ENCODE assay signal across 8 mouse cellular contexts in the genomic region with DNA sequence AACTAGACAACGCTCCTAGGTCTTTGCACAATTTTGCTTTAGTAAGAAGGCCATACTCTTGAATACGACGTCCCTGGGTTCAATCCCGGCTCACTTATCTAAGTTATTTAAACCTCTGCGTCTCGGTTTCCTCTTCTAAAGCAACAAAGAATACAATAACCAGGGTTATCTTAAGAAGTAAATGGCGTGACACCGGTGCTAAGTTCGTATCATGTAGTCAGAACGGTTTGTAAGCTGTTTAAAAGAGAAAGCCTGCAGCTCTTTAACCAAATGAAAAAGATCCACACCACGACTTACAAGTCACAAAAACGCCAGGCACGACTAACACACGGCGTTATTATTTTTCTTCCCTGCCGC. TPM values are rescaled to one million over a fixed set of nuclear protein-coding genes. Genes with fewer than 3 reads are reported as not detected.
DNase-seq lines count a peak whose midpoint lies in the region; ATAC-seq and TF ChIP-seq lines count a peak whose summit lies in the region.

No protein-coding gene starts in this region.

- no peaks in the 10 kb centered on the region for H3K27me3 ChIP-seq in ES-Bruce4 (ENCODE audit: control insufficient read depth, insufficient read depth, low read length, poor library complexity, severe bottlenecking)
- H3K27me3 ChIP-seq in forebrain, embryonic 13.5 days, result no peaks in the 10 kb centered on the region
- peaks cover 57% of the 10 kb centered on the region for H3K27me3 ChIP-seq in liver, embryonic 14.5 days (ENCODE audit: control insufficient read depth, insufficient read depth, low read length)

- DNase-seq in kidney, adult 9 months, result peak; percentile 31
- no peak for DNase-seq in kidney, postnatal 25 days
- no peak for DNase-seq in liver, embryonic 14.5 days (ENCODE audit: low read depth in 3 of 3, low spot score in 3 of 3)
- no peak for DNase-seq in spleen, adult 18-20 months
- DNase-seq in kidney, adult 11 months, result no peak

- H3K4me1 ChIP-seq in ES-Bruce4 (ENCODE audit: control insufficient read depth, insufficient read depth, low read length), result no peaks in the 10 kb centered on the region
- H3K4me1 ChIP-seq in forebrain, embryonic 13.5 days, result peaks cover 46% of the 10 kb centered on the region
- peaks cover 0 to 2% of the 10 kb centered on the region in 2 experiments; a peak in 1 of 4 replicates for H3K4me1 ChIP-seq in liver, embryonic 14.5 days (replicated peaks; ENCODE audit: control insufficient read depth in 2 of 2, insufficient read depth in 2 of 2, low read length in 1 of 2)

- under 1% methylated on average over 16 of the region's 16 CpGs for WGBS in forebrain, embryonic 13.5 days
- WGBS in liver, embryonic 14.5 days (ENCODE audit: insufficient replicate concordance), result under 1% methylated on average over 16 of the region's 16 CpGs

- no peak for TF ChIP-seq CTCF in ES-Bruce4 (IDR thresholded peaks at IDR 0.05; ENCODE audit: low read depth, low read length)
- TF ChIP-seq CTCF in liver, embryonic 14.5 days (IDR thresholded peaks at IDR 0.05; ENCODE audit: low read depth), result no peak

- TF ChIP-seq EP300 in ES-Bruce4 (IDR thresholded peaks at IDR 0.05; ENCODE audit: insufficient read depth, low read depth, low read length), result no peak
- no peak for TF ChIP-seq EP300 in liver, embryonic 14.5 days (IDR thresholded peaks at IDR 0.05; ENCODE audit: low read depth)

- no peaks in the 10 kb centered on the region for H3K9me3 ChIP-seq in ES-Bruce4 (replicated peaks; ENCODE audit: control insufficient read depth, insufficient read depth, low read length, poor library complexity, severe bottlenecking)
- no peaks in the 10 kb centered on the region for H3K9me3 ChIP-seq in forebrain, embryonic 13.5 days (replicated peaks)
- H3K9me3 ChIP-seq in liver, embryonic 14.5 days (ENCODE audit: control insufficient read depth, low read length), result no peaks in the 10 kb centered on the region

- no peak for TF ChIP-seq POLR2A in ES-Bruce4 (IDR thresholded peaks at IDR 0.05; ENCODE audit: insufficient read depth, low read length)

- peak overlapping the region; percentile 98 for H3K9ac ChIP-seq in ES-Bruce4 (ENCODE audit: low read depth, poor library complexity, severe bottlenecking)
- peak overlapping the region; percentile 96 for H3K9ac ChIP-seq in forebrain, embryonic 13.5 days
- H3K9ac ChIP-seq in liver, embryonic 14.5 days (replicated peaks), result no peak overlapping the region; the same call in none of the 2 replicates

- peak overlapping the region; percentile 75 for H3K4me2 ChIP-seq in forebrain, embryonic 13.5 days
- H3K4me2 ChIP-seq in liver, embryonic 14.5 days (ENCODE audit: low read depth), result peak overlapping the region; percentile 89

- peak overlapping the region; percentile 98 for H3K4me3 ChIP-seq in ES-Bruce4 (ENCODE audit: low read depth, low read length)
- peak overlapping the region; percentile 91 for H3K4me3 ChIP-seq in forebrain, embryonic 13.5 days
- peak overlapping the region; percentile 57 to 65 for H3K4me3 ChIP-seq in liver, embryonic 14.5 days (ENCODE audit: insufficient read depth in 1 of 2, low read depth in 2 of 2, low read length in 2 of 2)

- H3K36me3 ChIP-seq in ES-Bruce4 (ENCODE audit: control insufficient read depth, insufficient read depth, low read length, poor library complexity, severe bottlenecking), result no peaks in the 10 kb centered on the region
- no peaks in the 10 kb centered on the region for H3K36me3 ChIP-seq in forebrain, embryonic 13.5 days (ENCODE audit: poor library complexity, severe bottlenecking)
- no peaks in the 10 kb centered on the region for H3K36me3 ChIP-seq in liver, embryonic 14.5 days (replicated peaks; ENCODE audit: control insufficient read depth, insufficient read depth, low read depth)

- peak overlapping the region; percentile 57 for H3K27ac ChIP-seq in ES-Bruce4 (ENCODE audit: insufficient read depth, low read length)
- peak overlapping the region; percentile 95 for H3K27ac ChIP-seq in forebrain, embryonic 13.5 days
- no peak overlapping the region for H3K27ac ChIP-seq in liver, embryonic 14.5 days

- no peak for ATAC-seq in forebrain, embryonic 13.5 days
- ATAC-seq in liver, embryonic 14.5 days (ENCODE audit: insufficient read depth), result no peak
- ATAC-seq in cerebellum, adult (ENCODE audit: insufficient number of reproducible peaks, low FRiP score, low TSS enrichment), result no peak

RNA-seq across cellular contexts. Expression of a gene that starts 1.7 kb away (rescaled TPM):
- 75.3 and 75.4 TPM in 2 replicates for polyA plus RNA-seq in ES-Bruce4 (2011; ENCODE audit: insufficient read depth, insufficient read length, low read depth, missing spikeins)
- 24.9 and 25.5 TPM in 2 replicates for polyA plus RNA-seq in forebrain, embryonic 13.5 days (2015; fragmentation: Nextera tagmentation; extraction: Ambion mirVana)
- polyA plus RNA-seq in liver, embryonic 14.5 days (2012; rRNA removed), result 1.9 and 2.8 TPM in 2 replicates
- 3.2 and 3.9 TPM in 2 replicates for polyA plus RNA-seq in liver, embryonic 14.5 days (2014; fragmentation: Nextera tagmentation; extraction: Ambion mirVana)

RNA-seq across cellular contexts. Expression of a gene that starts 21.2 kb away (rescaled TPM):
- not detected in 2 replicates for polyA plus RNA-seq in ES-Bruce4 (2011; ENCODE audit: insufficient read depth, insufficient read length, low read depth, missing spikeins)
- polyA plus RNA-seq in forebrain, embryonic 13.5 days (2015; fragmentation: Nextera tagmentation; extraction: Ambion mirVana), result not detected in 2 replicates
- not detected in 2 replicates for polyA plus RNA-seq in liver, embryonic 14.5 days (2012; rRNA removed)
- polyA plus RNA-seq in liver, embryonic 14.5 days (2014; fragmentation: Nextera tagmentation; extraction: Ambion mirVana), result not detected in 2 replicates
